Mouse (Mus musculus) cerebellum, postnatal 4 days (tissue): Measurements from ENCODE around the gene Emilin1.

Source experiments
- DNase-seq, 2 experiments: peaks; one replicate each; pipeline ENCODE4 v3.0.0; 2022; ENCODE audit warnings: low spot score in 2 of 2, mixed read lengths in 1 of 2

The Emilin1 gene

DNA sequence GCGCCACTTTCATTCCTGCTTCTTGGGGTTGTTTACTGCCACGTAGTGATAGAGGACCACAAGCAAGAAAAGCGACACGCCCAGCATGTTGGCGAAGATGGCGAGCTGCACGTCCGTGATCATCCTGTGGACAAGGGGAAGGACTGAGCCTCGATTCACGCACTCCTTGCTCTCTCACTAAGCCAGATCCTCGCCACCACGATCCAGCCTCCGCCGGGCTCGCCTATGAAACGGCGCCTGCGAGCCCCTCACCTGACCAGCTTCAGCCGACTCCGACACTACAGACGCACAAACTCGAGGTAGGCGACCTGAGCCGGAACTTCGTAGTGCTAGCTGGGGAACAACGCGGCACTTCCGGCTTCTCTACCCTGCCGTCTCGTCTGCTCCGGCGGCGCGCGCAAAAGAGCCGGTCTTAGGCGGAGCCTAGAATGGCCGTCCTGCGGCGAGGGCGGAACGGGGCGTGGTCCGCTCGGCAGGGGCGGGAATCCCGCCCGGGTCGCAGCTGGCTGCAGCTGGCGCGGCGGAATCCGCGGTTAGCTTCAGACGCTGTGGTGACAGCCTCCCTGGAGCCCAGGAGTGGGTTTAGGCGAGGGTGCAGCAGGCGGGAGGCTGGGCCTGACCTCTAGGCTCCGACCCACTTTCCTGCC, 5.7 kb upstream of the Emilin1 start, which contains the start of gene Ost4:
Ost4 (minus strand) TSS at position 376 of the 647 bp plus-strand sequence.
- peak; percentile 84 to 92 for DNase-seq

DNA sequence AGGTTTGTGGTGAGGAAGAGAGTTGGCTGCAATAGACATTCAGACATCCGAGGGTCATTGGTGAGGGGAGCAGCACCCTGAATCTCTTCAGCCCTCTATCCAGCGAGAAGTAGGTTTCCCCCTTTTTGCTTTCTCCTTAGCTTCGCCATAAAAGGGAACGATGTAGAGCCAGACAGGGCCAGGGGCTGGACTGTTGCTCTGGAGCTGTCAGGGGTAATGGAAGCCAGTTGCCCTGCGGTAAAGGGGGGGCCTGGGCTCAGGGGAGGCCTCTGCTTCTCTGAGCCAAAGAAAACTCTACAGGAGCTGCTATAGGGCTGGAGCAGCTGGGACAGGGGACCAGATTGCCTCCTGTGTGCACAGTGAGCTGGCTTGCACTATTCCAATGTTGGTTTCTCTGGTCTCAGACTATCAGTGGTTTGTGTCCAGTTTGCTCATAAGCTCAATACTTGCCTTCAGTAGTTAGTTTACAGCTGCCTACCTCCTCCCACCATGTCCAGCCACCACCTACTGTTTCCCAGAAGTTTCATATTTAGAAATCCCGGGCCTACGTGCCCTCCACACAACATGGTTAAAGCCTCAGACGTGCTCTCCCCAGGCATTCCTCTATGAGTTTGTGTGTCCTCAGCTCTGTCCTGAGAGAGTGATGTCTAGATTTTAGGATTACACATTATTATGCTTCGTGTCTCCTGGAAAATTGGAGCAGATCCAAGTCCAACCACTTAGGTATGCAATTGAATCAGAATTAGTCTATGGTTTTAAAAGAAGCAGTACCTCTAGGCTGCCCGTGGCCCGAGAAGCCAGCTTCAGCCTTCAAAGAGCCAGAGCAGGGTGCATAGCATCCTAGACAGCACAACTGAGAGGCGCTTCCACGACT, 4.5 kb upstream of the Emilin1 start:
- DNase-seq, result no peak

DNA sequence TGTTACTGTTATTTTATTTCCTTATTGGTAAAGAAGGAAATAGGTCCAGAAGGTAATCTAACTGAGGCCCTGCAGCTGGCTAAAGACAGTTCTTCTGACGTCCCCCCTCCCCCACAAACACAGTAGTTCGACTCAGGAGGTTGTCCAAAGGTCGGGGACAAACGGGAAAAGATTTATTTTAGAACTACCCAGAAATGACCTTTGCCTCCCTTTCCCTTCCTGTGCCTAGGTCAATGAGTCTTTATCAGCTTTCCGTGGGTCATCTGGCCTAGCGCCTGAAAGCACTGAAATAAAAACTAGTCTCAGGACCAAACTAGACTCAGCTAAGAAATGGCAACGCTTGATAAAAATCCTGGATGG, 3.9 kb upstream of the Emilin1 start:
- no peak for DNase-seq

DNA sequence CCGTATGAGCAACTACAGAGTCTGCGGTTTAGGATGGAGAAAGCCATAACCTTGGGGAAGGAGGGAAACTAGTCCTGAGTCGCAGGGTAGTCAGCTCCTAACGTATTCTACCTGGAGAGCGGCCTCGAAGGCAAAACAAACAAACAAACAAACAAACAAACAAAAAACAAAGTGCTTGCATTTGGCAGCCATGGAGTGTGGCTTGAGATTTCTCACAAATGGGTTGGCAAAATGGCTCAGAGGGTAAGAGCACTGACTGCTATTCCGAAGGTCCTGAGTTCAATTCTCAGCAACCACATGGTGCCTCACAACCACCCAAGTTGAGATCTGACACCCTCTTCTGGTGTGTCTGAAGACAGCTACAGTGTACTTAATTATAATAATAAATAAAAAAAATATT, 3.3 kb upstream of the Emilin1 start:
- no peak for DNase-seq

DNA sequence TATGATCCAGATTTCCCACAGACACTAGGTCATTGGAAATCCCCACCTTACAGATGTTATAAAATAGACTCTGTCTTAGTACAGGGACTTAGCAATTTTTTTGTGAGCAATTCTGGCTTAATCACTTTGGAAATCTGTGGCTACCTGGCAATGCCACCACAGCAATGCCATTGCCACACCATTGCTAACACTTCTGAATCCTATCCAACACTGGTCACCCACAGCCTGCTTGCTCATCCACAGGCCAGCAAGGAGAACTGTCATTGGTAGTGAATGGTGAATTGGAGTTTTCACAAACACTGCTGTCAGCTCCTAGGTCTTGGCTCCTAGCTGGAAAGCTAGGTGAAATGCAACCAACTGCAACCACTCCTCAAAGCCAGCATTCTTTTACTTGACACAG, 2.7 kb upstream of the Emilin1 start:
- no peak for DNase-seq

DNA sequence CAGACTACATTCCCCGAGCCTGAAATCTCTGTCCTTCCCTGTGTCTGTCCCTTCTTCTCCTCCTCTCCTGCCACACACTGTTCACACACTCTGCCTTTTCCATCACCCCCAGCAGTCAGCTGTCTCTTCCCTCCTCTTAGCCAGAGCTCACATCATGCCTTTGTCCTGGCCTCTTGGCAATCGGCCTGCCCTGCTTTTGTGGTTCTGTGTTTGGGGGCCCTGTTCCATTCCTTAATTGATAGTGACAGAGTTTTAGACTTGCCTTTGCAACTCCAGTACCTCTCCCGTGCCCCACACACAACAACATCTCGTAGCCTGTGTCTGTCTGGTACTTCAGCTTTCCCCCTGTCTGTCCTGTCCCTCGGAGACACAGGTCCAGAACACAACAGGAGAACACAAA, 1.0 kb upstream of the Emilin1 start:
- DNase-seq, result no peak

DNA sequence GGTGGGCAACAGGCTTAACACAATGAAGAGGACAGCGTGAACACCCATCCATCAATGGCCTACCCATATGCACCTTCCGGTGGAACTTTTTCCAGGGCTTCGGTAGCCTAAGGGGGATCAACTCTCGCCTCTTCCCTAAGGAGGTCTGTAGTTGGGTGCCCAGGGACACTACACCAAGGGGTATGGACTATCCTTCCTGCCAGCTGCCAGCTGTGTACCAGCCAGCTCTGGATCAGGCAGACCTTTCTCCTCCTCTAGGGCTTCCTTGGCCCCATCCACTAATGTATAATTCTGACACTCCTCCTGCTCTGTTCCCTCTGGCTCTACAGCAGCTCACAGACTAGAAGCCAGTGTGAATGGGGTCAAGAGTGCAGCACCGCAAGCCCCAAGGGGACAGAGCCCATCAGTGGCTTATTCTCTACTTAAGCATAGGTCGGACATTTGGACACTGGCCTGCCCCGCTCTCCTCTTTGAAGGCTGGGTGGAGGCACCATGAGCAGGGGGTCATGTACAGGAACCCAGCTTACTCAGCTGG, 966 bp downstream of the Emilin1 start:
- DNase-seq, result no peak

DNA sequence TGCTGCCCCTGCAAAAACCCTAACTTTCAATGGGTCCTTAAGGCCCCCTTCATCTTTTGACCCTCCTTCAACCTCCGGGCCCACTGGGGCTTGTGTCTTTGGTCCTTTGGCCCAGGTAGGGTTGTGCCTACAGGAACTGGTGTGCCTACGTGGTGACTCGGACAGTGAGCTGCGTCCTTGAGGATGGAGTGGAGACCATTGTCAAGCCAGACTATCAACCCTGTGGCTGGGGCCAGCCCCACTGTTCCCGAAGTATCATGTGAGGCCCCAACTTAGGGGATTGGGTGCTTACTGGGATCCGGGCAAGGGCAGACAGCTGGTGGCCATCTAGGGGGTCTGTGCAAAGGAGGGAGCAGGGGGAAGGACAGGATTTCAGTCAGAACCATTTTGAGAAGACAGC, 1.6 kb downstream of the Emilin1 start:
- no peak for DNase-seq

DNA sequence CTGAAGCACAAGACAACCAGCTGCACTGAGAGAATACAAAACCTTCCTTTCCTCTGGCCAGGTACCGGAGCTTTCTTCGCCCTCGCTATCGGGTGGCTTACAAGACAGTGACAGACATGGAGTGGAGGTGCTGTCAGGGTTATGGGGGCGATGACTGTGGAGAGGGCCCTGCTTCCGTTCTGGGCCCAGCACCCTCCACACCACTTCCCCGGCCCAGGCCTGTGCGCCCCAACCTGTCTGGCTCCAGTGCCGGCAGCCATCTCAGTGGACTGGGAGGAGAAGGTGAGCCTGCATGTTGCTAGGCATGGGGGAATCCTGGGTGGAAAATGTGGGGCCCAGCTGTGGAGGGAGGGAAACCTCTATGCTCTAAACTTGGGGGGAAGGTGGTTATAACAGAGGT, 2.3 kb downstream of the Emilin1 start:
- DNase-seq, result no peak

DNA sequence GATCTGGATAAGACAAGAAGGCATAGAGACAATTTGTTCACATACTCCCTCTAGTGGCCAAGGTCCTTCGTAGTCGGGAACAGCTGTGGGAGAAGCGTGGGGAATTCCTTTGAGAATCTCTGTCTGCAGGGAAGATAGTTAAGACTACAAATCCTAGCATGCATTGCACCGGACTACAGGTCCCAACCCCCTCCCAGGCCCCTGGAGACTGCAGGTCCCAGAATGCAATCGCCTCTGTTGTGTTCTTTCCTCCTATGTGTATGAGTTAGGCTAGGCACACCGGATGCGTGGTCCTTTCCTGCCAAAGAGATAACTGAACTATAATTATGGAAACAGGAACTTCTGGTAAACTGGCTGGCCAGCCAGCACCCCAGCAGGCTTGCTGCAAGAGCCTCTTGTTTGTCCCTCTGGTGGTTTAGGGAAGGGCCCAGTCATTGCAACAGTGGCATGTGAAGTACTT, 2.8 kb downstream of the Emilin1 start:
- peak; percentile 43 to 73 for DNase-seq

DNA sequence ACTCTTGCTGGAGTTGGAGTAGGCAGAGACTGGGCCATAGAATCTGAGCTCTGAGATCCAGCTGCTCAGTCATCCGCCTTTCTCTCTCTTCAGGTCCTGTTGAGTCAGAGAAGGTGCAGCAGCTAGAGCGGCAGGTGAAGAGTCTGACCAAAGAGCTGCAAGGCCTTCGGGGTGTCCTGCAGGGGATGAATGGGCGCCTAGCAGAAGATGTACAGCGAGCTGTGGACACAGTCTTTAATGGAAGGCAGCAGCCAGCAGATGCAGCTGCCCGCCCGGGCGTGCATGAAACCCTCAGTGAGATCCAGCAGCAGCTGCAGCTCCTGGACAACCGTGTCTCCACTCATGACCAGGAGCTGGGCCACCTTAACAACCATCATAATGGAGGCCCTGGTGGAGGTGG, 3.6 kb downstream of the Emilin1 start:
- no peak for DNase-seq

DNA sequence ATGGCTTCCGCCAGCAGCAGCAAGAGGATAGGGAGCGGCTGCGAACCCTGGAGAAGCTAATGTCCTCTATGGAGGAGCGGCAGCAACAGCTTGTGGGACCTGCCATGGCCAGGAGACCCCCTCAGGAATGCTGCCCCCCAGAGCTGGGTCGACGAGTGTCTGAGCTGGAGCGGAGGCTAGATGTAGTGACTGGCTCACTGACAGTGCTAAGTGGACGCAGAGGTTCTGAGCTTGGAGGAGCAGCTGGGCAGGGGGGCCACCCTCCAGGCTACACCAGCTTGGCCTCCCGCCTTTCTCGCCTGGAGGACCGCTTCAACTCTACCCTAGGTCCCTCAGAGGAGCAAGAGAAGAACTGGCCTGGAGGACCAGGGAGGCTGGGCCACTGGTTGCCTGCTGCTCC, 4.1 kb downstream of the Emilin1 start:
- no peak for DNase-seq

DNA sequence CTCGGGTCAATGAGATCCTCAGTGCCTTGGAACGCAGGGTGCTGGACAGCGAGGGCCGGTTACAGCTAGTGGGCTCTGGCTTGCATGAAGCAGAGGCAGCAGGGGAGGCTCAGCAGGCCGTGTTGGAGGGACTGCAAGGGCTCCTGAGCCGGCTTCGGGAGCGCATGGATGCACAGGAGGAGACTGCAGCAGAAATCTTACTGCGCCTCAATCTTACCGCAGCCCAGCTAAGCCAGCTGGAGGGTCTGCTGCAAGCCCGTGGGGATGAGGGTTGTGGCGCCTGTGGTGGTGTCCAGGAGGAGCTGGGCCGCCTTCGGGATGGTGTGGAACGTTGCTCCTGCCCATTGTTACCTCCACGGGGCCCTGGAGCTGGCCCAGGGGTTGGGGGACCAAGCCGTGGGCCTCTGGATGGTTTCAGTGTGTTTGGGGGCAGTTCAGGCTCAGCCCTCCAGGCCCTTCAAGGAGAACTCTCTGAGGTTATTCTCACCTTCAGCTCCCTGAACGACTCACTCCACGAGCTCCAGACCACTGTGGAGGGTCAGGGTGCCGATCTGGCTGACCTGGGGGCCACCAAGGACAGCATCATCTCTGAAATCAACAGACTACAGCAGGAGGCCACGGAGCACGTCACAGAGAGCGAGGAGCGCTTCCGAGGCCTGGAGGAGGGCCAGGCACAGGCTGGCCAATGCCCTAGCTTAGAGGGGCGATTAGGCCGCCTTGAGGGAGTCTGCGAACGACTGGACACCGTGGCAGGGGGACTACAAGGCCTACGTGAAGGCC, 4.9 kb downstream of the Emilin1 start:
- DNase-seq, result no peak

DNA sequence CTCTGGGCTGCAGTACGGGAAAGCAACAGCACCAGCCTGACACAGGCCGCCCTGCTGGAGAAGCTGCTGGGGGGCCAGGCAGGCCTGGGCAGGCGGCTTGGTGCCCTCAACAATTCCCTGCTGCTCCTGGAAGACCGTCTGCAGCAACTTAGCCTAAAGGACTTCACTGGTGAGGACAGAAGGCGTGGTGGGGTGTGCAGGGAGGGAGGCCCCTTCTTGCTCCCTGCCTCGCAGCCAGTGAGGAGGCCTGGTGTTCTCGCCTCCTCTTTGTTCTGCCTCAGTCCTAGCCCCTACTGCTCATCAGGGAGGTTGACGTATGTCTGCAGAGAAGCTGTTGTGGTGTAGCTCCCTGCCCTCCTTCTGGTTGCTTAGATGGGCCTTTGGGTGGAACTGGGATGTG, 5.5 kb downstream of the Emilin1 start:
- no peak for DNase-seq

DNA sequence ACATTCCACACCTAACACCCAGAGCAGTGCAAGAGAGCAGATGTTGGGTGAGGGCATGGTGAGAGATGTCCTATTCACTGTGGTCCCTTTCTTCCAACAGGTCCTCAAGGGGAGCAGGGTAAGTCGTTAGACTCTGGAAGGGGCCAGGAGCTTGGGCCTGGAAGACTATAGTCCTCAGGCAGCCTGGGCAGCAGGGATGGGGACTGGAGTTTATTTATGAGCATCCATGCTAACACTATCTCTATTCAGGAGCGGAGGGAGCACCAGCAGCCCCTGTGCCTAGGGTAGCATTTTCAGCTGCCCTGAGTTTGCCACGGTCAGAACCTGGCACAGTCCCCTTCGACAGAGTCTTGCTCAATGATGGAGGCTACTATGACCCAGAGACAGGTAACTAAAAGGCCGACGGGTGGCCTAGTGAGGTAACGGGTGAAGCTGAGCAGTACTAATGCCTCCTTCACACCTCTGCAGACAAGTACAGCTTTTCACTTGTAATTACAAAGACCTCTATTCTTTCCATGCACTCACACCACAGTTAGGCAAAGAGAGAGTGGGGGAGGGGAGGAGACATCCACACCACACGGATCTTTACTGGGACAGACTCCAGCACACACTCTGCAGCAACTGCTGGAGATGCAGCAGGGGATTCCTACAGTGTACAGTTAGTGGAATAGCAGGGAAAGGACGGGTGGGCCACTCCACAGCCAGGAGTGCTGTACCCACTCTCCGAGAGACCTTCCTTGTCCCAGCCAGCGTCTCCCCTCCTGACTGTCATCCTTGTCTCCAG, 6.8 kb downstream of the Emilin1 start:
- no peak for DNase-seq

DNA sequence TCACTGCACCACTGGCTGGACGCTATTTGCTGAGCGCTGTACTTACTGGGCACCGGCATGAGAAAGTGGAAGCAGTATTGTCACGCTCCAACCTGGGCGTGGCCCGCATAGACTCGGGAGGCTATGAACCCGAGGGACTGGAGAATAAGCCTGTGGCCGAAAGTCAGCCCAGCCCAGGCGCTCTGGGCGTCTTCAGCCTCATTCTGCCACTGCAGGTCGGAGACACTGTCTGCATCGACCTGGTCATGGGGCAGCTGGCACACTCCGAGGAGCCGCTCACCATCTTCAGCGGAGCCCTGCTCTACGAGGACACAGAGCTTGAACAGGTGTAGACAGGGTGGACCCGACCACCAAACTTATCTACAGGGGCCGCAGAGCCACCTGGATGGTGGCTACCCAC, 7.4 kb downstream of the Emilin1 start:
- DNase-seq, result no peak

DNA sequence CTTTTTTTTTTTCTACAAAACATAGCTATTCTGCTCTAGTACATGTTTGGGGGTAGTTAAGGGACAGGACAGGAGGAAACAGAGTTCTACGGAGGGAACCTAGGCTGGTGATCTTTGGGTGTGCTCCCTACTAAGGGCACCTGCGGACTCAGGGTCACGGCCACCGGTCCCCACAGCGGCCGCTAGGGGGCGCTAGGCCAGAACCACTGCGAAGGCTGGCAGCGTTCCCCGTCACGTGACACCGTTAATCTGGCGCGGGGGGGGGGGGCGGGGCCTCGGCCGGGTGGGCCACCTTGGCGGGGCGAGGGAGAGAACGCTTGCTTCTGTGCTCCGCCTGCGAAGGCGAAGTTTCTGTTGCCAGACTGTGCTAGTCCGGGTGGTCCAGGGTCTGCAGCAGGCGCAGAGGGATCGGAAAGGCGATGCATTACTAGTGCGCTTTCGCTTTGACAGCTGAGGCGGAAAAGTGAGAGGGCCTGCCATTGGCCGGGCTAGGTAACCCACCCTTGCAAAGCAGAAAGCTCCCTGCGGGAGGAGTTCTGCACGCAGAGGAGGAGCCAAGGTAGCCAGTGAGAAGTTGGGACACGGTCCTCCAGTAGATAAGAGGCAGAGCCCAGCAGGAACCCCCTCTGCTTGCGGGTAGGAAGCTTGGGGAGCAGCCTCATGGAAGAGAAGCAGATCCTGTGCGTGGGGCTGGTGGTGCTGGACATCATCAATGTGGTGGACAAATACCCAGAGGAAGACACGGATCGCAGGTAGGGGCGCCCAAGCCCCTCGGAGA, 8.2 kb downstream of the Emilin1 start, which contains the start of gene Khk:
Khk (plus strand) TSS at position 176 of the 778 bp plus-strand sequence.
- DNase-seq, result peak; percentile 90 to 97

DNA sequence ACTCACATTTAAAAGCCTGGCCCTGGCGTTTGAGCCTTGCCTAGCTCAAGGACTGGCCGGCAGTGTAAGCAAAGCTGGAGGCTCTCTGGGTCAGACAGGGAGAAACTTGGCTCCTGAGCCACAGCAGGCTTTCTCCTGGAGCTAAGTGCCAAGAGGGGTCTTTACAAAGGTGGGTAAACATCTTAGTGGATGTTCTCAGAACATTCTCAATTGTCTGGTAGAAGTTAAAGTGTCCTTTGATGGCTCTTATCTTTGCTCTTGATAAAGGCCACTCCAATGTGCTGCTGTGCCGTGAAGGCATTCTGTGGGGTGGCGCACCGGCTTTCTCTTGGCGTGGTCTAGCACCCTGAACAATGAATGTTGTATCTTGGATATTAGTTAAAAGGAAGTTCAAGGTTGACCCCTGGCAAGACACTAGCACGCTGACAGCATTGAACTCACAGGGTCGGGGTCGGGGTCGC, 9.4 kb downstream of the Emilin1 start:
- DNase-seq, result no peak

DNA sequence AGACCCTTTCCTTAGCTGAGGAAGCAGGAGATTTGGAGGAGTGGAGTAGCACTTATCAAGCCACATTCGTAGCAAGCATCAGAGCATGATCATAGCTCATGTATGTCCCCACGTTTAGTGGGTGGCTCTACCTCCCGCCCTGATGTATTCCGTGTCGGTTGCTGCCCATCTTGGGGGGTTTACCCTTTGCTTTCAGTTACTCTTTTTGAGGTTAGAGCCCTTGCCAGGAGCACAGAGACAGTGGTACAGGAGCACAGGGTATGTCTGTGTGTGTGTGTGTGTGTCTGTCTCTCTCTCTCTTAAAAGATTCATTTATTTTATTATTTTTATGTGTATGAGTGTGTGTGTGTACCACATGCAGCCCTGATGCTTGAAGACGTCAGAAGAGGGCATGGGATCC, 9.9 kb downstream of the Emilin1 start:
- DNase-seq, result no peak

DNA sequence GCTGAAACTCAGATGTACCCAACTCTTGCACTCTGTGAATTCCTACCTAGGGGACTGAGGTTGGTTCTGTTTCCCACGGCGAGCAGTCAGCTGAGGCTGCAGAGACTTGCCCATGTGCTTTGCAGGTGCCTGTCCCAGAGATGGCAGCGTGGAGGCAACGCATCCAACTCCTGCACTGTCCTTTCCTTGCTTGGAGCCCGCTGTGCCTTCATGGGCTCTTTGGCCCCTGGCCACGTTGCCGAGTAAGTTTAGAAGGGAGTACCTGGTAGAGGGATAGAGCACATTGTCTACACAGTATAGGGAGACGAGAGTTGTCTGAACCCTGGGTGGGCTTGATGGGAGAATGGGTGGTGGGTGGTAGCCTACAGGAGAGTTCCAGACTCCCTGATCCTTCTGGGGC, 11.4 kb downstream of the Emilin1 start:
- no peak for DNase-seq
